Mouse (Mus musculus): Measurements from ENCODE around the gene Tcf7l1. TPM values are rescaled to one million over a fixed set of nuclear protein-coding genes. Genes with fewer than 3 reads are reported as not detected.

Tcf7l1 gene
- total RNA-seq, 1 experiment: 14.5 TPM

GRCm38 (mm10) chr6:72714250-72714649, 74.8 kb downstream of the Tcf7l1 start:
- no peak for DNase-seq (ENCODE audit: low read depth, low spot score)
- Histone ChIP-seq H3K4me1 (ENCODE audit: control insufficient read depth in 2 of 2, insufficient read depth in 2 of 2, low read length in 2 of 2, poor library complexity in 1 of 2) (peaks cover 0 to 5% of the 10 kb centered on the region in 2 experiments; a peak in 2 of 4 replicates), H3K4me3 (ENCODE audit: insufficient read depth in 1 of 2, low read depth in 1 of 2, low read length in 2 of 2, poor library complexity in 1 of 2, severe bottlenecking in 1 of 2) (no peak overlapping the region), H3K27ac (ENCODE audit: insufficient read depth, low read depth, low read length, poor library complexity, severe bottlenecking) (no peak overlapping the region), H3K9ac (ENCODE audit: insufficient read depth, low read depth, low read length, poor library complexity, severe bottlenecking) (no peak overlapping the region), H3K36me3 (ENCODE audit: control insufficient read depth, insufficient read depth, low read length, poor library complexity, severe bottlenecking) (no peaks in the 10 kb centered on the region), H3K9me3 (ENCODE audit: control insufficient read depth, insufficient read depth, low read depth, low read length) (no peaks in the 10 kb centered on the region)
- in situ Hi-C loops (cut with MboI; ENCODE audit: low sequenced_read_pairs in 2 of 2, unreplicated experiment in 2 of 2): no loop called here
- TF ChIP-seq CHD2 (IDR thresholded peaks at IDR 0.05; ENCODE audit: low read depth, low read length) (no peak), HCFC1 (IDR thresholded peaks at IDR 0.05; ENCODE audit: borderline replicate concordance, insufficient read depth, low read length) (no peak), ZC3H11A (IDR thresholded peaks at IDR 0.05; ENCODE audit: borderline replicate concordance, low read depth, low read length) (no peak), ZNF384 (IDR thresholded peaks at IDR 0.05; ENCODE audit: low read depth, low read length) (no peak), MAFK (IDR thresholded peaks at IDR 0.05; ENCODE audit: insufficient read depth, low read depth, low read length) (no peak)

DNA sequence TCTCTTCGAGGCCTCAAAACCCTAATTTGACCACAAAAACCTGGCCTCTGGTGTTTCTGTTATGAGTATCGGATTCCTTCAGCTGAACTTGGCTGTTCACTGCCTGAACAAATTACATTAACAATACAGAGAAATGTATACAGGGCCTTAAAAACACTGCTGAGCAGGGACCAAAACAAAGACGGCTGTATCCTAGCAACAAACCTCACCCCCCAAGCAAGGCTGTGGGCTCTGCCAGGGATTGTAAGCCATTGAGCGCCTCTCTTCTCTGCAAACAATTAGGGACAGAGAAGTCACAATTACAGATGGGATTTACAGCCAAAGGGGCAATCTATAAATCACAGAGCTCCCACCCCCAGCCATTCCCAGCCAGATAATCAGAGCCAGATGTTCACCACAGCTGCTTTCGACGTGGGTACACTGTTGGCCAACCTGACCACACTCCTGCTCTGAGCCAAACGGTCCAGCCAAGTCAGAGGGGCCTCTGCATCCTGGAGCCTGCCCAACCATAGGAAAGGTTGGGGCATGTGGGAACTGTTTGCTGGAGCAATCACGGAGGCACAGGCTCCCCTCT, 77.5 kb downstream of the Tcf7l1 start:
- Histone ChIP-seq H3K9ac (ENCODE audit: insufficient read depth, low read depth, low read length, poor library complexity, severe bottlenecking) (no peak overlapping the region), H3K27ac (ENCODE audit: insufficient read depth, low read depth, low read length, poor library complexity, severe bottlenecking) (no peak overlapping the region), H3K4me3 (ENCODE audit: insufficient read depth in 1 of 2, low read depth in 1 of 2, low read length in 2 of 2, poor library complexity in 1 of 2, severe bottlenecking in 1 of 2) (no peak overlapping the region), H3K4me1 (ENCODE audit: control insufficient read depth in 2 of 2, insufficient read depth in 2 of 2, low read length in 2 of 2, poor library complexity in 1 of 2) (peaks cover 0 to 5% of the 10 kb centered on the region in 2 experiments; a peak in 2 of 4 replicates), H3K9me3 (ENCODE audit: control insufficient read depth, insufficient read depth, low read depth, low read length) (no peaks in the 10 kb centered on the region), H3K36me3 (ENCODE audit: control insufficient read depth, insufficient read depth, low read length, poor library complexity, severe bottlenecking) (no peaks in the 10 kb centered on the region)
- no peak for DNase-seq (ENCODE audit: low read depth, low spot score)
- in situ Hi-C loops (cut with MboI; ENCODE audit: low sequenced_read_pairs in 2 of 2, unreplicated experiment in 2 of 2): no loop called here
- TF ChIP-seq ZC3H11A (IDR thresholded peaks at IDR 0.05; ENCODE audit: borderline replicate concordance, low read depth, low read length) (no peak), ZNF384 (IDR thresholded peaks at IDR 0.05; ENCODE audit: low read depth, low read length) (no peak), MAFK (IDR thresholded peaks at IDR 0.05; ENCODE audit: insufficient read depth, low read depth, low read length) (no peak), HCFC1 (IDR thresholded peaks at IDR 0.05; ENCODE audit: borderline replicate concordance, insufficient read depth, low read length) (no peak), CHD2 (IDR thresholded peaks at IDR 0.05; ENCODE audit: low read depth, low read length) (no peak)

DNA sequence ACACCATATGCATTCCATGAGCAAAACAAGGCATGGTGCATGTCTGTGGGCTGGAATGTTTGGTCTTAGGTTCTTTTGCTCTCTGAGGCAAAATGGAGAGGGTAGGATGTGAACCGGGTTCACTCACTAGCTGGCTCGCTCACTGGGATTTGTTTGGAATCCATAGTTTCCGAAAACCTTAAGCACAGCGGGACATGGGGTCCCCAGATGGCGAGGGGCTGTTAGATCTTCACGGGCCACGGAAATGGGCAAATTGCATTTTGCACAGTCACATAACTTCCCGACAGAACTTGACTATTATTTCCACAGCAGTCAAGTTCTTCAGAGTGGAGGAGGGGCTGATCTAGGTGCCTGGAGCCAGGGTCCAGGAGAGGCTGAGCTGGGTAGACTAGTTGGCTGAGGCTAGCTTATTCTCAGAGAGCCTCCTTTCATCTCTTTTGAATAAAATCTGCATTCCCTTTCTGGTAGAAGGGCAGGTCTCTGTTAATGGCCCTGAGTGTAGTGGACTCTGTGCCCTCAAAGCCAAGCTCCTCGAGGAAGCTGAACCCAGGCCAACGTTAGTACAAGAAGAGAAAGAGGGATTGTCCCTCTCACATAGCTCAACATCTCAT, 78.1 kb downstream of the Tcf7l1 start:
- no peaks in the 10 kb centered on the region for H3K9me3 ChIP-seq (ENCODE audit: control insufficient read depth, insufficient read depth, low read depth, low read length)
- no peak overlapping the region for H3K9ac ChIP-seq (ENCODE audit: insufficient read depth, low read depth, low read length, poor library complexity, severe bottlenecking)
- H3K27ac ChIP-seq (ENCODE audit: insufficient read depth, low read depth, low read length, poor library complexity, severe bottlenecking): no peak overlapping the region
- H3K4me3 ChIP-seq (ENCODE audit: insufficient read depth in 1 of 2, low read depth in 1 of 2, low read length in 2 of 2, poor library complexity in 1 of 2, severe bottlenecking in 1 of 2): no peak overlapping the region
- H3K4me1 ChIP-seq (ENCODE audit: control insufficient read depth in 2 of 2, insufficient read depth in 2 of 2, low read length in 2 of 2, poor library complexity in 1 of 2): peaks cover 0 to 5% of the 10 kb centered on the region in 2 experiments; a peak in 2 of 4 replicates
- TF ChIP-seq HCFC1 (IDR thresholded peaks at IDR 0.05; ENCODE audit: borderline replicate concordance, insufficient read depth, low read length): no peak
- TF ChIP-seq CHD2 (IDR thresholded peaks at IDR 0.05; ENCODE audit: low read depth, low read length): no peak
- no peak for TF ChIP-seq MAFK (IDR thresholded peaks at IDR 0.05; ENCODE audit: insufficient read depth, low read depth, low read length)
- no peak for TF ChIP-seq ZNF384 (IDR thresholded peaks at IDR 0.05; ENCODE audit: low read depth, low read length)
- TF ChIP-seq ZC3H11A (IDR thresholded peaks at IDR 0.05; ENCODE audit: borderline replicate concordance, low read depth, low read length): no peak
- DNase-seq (ENCODE audit: low read depth, low spot score): no peak
- in situ Hi-C loops (cut with MboI; ENCODE audit: low sequenced_read_pairs in 2 of 2, unreplicated experiment in 2 of 2): no loop called here
- no peaks in the 10 kb centered on the region for H3K36me3 ChIP-seq (ENCODE audit: control insufficient read depth, insufficient read depth, low read length, poor library complexity, severe bottlenecking)

DNA sequence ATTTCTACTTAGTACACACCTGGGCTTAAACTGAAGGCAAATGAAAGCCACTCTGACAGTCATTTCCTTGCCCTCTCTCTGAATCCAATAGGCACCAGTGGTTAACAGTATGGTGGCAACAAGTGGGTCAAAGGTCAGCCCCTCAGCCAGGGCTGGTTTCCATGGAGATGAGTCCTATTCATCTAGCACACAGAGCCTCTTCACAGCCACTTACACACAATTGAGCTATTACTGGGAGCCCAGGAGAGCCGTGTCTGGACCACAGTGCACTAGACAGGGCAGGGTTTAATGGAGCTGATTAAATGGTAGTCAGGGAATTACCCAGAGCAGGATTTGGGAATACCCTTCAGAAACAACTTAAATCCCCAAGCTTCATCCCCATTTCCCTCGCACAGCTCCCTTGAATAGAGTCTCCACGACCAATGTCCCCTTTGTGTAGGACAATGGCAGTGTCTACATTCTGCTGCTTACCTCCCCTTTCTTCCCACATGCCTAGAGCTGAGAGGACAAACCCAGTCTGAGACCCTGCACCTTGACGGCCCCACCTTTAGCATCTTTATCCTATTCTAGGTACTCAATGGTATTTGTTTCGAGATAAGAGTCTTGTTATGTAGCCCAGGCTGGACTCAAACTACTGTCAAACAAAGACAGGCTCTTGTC, 89.5 kb downstream of the Tcf7l1 start:
- Histone ChIP-seq H3K4me3 (ENCODE audit: insufficient read depth in 1 of 2, low read depth in 1 of 2, low read length in 2 of 2, poor library complexity in 1 of 2, severe bottlenecking in 1 of 2) (no peak overlapping the region), H3K9me3 (ENCODE audit: control insufficient read depth, insufficient read depth, low read depth, low read length) (no peaks in the 10 kb centered on the region), H3K36me3 (ENCODE audit: control insufficient read depth, insufficient read depth, low read length, poor library complexity, severe bottlenecking) (peaks cover 6% of the 10 kb centered on the region), H3K4me1 (ENCODE audit: control insufficient read depth in 2 of 2, insufficient read depth in 2 of 2, low read length in 2 of 2, poor library complexity in 1 of 2) (peaks cover 0 to 3% of the 10 kb centered on the region in 2 experiments; a peak in 1 of 4 replicates), H3K27ac (ENCODE audit: insufficient read depth, low read depth, low read length, poor library complexity, severe bottlenecking) (no peak overlapping the region), H3K9ac (ENCODE audit: insufficient read depth, low read depth, low read length, poor library complexity, severe bottlenecking) (no peak overlapping the region)
- TF ChIP-seq ZNF384 (IDR thresholded peaks at IDR 0.05; ENCODE audit: low read depth, low read length): no peak
- TF ChIP-seq ZC3H11A (IDR thresholded peaks at IDR 0.05; ENCODE audit: borderline replicate concordance, low read depth, low read length): no peak
- no peak for TF ChIP-seq HCFC1 (IDR thresholded peaks at IDR 0.05; ENCODE audit: borderline replicate concordance, insufficient read depth, low read length)
- no peak for TF ChIP-seq CHD2 (IDR thresholded peaks at IDR 0.05; ENCODE audit: low read depth, low read length)
- no peak for TF ChIP-seq MAFK (IDR thresholded peaks at IDR 0.05; ENCODE audit: insufficient read depth, low read depth, low read length)
- no peak for DNase-seq (ENCODE audit: low read depth, low spot score)
- in situ Hi-C loops (cut with MboI; ENCODE audit: low sequenced_read_pairs in 2 of 2, unreplicated experiment in 2 of 2): no loop called here
